Mouse (Mus musculus) kidney, adult 2 months (tissue): ENCODE measurements around the gene Psmd12. TPM values are rescaled to one million over a fixed set of nuclear protein-coding genes. Genes with fewer than 3 reads are reported as not detected.

Experiments used
- DNase-seq: peaks from one replicate; pipeline ENCODE4 v3.0.0; 2021
- H3K27ac ChIP-seq: fragments of 200-500 bp; 2 replicates; pipeline ENCODE4 v1.5.1; 2012; ENCODE audit warnings: low read depth, low read length, control low read depth, inconsistent platforms; ENCODE audit not compliant: insufficient read depth
- H3K27me3 ChIP-seq: fragments of 200-500 bp; replicated peaks from 2 replicates; pipeline ENCODE4 v1.6.1; 2012; ENCODE audit warnings: mild to moderate bottlenecking, moderate library complexity, low read length, inconsistent platforms; ENCODE audit not compliant: control insufficient read depth, insufficient read depth
- H3K36me3 ChIP-seq: fragments of 200-500 bp; 2 replicates; pipeline ENCODE4 v1.6.1; 2012; ENCODE audit warnings: mild to moderate bottlenecking, moderate library complexity, low read length, inconsistent platforms; ENCODE audit not compliant: control insufficient read depth, insufficient read depth
- H3K4me1 ChIP-seq: fragments of 200-500 bp; 2 replicates; pipeline ENCODE4 v1.6.1; 2011; ENCODE audit warnings: low read length; ENCODE audit not compliant: control insufficient read depth, insufficient read depth
- H3K4me3 ChIP-seq: fragments of 200-500 bp; 2 replicates; pipeline ENCODE4 v1.5.1; 2011; ENCODE audit warnings: mild to moderate bottlenecking, low read depth, low read length, control low read depth; ENCODE audit not compliant: insufficient read depth
- CTCF ChIP-seq: fragments of 200-500 bp; conservative IDR thresholded peaks from 2 replicates; pipeline ENCODE4 v1.5.1; 2011; ENCODE audit warnings: low read depth, mild to moderate bottlenecking, control low read depth, low read length, moderate library complexity, mixed read lengths; ENCODE audit not compliant: insufficient read depth, insufficient read length
- POLR2A ChIP-seq: fragments of 200-500 bp; IDR thresholded peaks from one replicate; pipeline ENCODE4 v1.6.1; 2011; ENCODE audit warnings: low read depth, low read length, control low read depth
- WGBS: fragments of 180-500 bp; shearing (Covaris S2); methylation state at CpG from one replicate; pipeline ENCODE4 v1.1.7; 2018; 5-methylcytosine and 5-hydroxymethylcytosine counted together
- polyA plus RNA-seq: library from polyadenylated mRNA; depleted of rRNA; stranded (reverse); fragments of >200 nt; gene quantifications from 2 replicates; pipeline ENCODE4 v1.2.3, GENCODE M21; 2012

The Psmd12 gene
- polyA plus RNA-seq, 1 experiment = 19.9 TPM

DNA sequence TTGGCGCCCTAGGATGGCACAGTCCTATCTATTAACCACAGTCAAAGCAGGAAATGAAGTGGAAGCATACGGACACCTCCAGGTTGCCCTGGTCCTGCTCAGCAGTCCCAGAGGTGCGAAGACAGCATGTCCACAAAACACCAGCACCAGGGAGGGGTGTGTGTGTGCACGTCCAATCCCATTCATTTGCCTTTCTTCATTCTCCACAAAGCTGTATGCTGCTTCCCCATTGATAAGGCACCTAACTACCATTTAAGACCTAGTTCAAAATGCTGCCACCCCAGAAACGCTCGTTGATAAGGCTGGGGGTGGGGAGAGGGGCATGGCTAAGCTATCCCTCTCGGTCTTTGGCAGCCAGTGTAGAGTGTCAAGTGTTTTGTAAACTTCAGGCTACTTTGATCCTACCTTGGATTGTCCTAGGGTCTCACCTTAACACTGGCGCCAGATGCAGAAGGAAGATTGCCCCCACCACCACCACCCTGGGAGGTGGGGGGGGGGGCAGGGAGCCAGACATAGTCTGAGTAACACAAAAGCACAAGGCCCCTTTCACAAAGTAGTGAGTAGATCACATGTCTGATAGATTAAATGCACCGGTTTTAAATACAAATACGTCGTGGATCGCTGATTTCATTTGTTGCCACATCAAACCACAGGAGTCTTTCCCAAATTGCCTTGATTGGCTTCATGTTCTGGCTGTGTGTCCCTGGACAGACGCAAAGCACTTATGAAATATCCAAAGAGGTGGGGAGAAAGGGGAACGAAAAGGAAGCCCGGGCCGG is 10.8 kb upstream of the Psmd12 start:
- peaks cover 21% of the 10 kb centered on the region; the same call in 1 of the 2 replicates for H3K4me1 ChIP-seq
- H3K27me3 ChIP-seq = no peaks in the 10 kb centered on the region
- peak overlapping the region; percentile 90 for H3K27ac ChIP-seq
- H3K36me3 ChIP-seq = no peaks in the 10 kb centered on the region
- peak overlapping the region; percentile 93 for H3K4me3 ChIP-seq
- TF ChIP-seq CTCF = no peak
- TF ChIP-seq POLR2A = no peak
- DNase-seq = no peak
- 19% methylated on average over 16 of the region's 16 CpGs for WGBS

DNA sequence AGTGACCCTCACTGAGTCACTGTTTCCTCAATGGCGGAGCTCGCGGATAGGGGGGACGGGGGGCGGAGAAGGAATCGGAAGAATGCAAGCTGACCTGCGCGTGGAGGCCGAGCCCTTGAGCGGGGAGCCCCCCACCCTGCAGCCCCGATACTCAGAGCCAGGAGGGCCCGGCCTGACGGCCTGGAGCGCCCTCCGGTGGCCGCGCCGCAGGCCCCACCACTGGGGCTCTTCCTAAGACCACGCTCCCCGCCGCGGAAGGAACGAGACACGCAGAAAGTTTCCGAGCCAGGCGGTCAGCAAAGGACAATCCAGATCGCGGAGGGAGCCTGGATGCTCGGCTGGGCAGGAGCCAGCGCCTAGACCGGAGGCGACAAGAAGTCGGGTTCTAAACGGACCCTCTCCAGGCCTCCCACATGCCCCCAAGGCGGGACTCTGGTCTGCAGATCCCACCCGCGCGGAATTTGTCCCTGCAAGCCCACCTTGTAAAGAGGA is 10.2 kb upstream of the Psmd12 start:
- WGBS = under 1% methylated on average over 38 of the region's 38 CpGs
- H3K27ac ChIP-seq = peak overlapping the region; percentile 90
- peak; percentile 60 for TF ChIP-seq CTCF
- peak; percentile 20 for TF ChIP-seq POLR2A
- peaks cover 16% of the 10 kb centered on the region; the same call in 1 of the 2 replicates for H3K4me1 ChIP-seq
- no peaks in the 10 kb centered on the region for H3K36me3 ChIP-seq
- H3K4me3 ChIP-seq = peak overlapping the region; percentile 93
- peak; percentile 84 for DNase-seq
- H3K27me3 ChIP-seq = no peaks in the 10 kb centered on the region

DNA sequence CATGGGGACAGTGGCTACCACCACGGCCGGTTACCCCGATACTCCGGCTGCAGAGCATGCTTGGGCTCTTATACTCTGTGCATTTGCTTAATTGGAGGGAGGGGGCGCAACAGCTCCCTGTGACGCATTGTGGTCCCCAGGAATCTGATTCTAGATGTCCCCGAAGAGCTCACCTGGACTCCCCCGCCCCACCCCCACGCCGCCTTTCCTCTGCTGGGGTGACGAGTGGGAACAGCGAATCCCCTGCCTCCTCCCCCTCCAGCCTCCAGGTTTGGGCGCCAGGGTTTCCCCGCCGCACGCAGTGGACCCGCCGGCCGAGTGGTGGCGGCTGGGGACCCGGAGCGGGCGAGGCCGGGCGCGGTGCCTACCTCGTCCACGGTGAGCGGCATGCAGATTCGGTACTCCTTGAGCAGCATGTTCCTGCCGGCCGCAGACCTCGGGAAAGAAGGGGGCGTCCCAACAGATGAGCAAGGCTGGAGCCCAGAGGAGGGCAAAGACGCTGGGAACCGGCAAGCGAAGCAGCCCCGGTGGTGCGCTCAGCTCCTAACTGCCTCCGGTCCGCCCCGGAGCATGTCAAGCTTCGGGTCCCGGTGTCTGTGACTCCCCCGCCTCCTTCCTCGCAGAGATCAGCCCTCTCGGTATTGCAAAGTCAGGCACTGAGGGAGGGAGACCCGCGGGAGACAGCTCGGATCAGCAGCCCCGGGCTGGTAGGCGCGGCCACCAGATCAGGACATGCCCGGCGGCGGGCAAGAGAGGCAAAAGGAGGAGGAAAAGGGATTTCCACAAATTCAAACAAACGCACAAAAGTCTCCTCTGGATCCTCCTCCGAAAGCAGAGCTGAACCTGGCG is 9.5 kb upstream of the Psmd12 start:
- Histone ChIP-seq H3K27me3 (no peaks in the 10 kb centered on the region), H3K27ac (peak overlapping the region; percentile 90), H3K36me3 (no peaks in the 10 kb centered on the region), H3K4me3 (peak overlapping the region; percentile 93), H3K4me1 (peaks cover 14% of the 10 kb centered on the region; the same call in 1 of the 2 replicates)
- TF ChIP-seq CTCF (no peak), POLR2A (no peak)
- under 1% methylated on average over 59 of the region's 59 CpGs for WGBS
- DNase-seq = peak; percentile 67

DNA sequence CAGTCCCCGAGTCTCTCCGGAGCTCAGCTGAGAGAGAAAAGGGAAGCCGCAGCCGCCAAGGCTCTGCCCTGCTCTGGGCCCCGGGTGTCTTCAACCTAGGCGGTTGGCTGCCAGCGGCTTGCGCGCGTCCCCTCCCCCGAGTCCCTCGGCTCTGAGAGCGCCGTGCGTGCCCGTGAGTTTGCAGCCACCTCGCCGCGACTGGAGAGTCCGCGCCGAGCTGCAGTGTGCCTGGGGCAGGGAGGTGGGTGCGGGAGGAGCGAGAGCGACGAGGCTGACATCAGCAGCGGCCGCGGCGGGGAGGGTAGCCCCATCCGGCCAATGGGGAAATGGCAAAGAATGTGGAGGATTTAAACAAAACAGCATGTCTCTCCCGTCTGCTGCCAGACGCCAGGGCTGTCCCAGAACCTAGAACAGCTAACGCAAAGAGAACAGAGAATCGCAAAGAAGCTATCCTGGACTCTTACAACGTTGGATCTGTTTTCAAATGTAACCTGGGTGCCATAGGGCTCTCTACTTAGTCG is 8.7 kb upstream of the Psmd12 start, which contains the start of gene Pitpnc1:
Pitpnc1 (minus strand) TSS at position 179 of the 521 bp plus-strand sequence.
- H3K27me3 ChIP-seq = no peaks in the 10 kb centered on the region
- peaks cover 14% of the 10 kb centered on the region; the same call in 1 of the 2 replicates for H3K4me1 ChIP-seq
- H3K4me3 ChIP-seq = peak within 1 kb of the TSS; percentile 93
- DNase-seq = peak; percentile 94
- H3K36me3 ChIP-seq = no peaks in the 10 kb centered on the region
- H3K27ac ChIP-seq = peak within 1 kb of the TSS; percentile 90
- WGBS = under 1% methylated on average over 37 of the region's 37 CpGs
- TF ChIP-seq POLR2A = peak; percentile 94
- no peak for TF ChIP-seq CTCF

- H3K27ac ChIP-seq = peak overlapping the region; percentile 90
- H3K36me3 ChIP-seq = no peaks in the 10 kb centered on the region
- WGBS = 15% methylated on average over 11 of the region's 11 CpGs
- TF ChIP-seq CTCF (no peak), POLR2A (no peak)
- H3K4me3 ChIP-seq = peak overlapping the region; percentile 93
- H3K27me3 ChIP-seq = no peaks in the 10 kb centered on the region
- no peak for DNase-seq
- peaks cover 11% of the 10 kb centered on the region; the same call in 1 of the 2 replicates for H3K4me1 ChIP-seq
Observed at GRCm38 (mm10) chr11:107471071-107471720, 8.1 kb upstream of the Psmd12 start.

- Histone ChIP-seq H3K4me3 (no peak overlapping the region), H3K36me3 (no peaks in the 10 kb centered on the region), H3K27me3 (no peaks in the 10 kb centered on the region), H3K27ac (no peak overlapping the region), H3K4me1 (peaks cover 4% of the 10 kb centered on the region; the same call in 1 of the 2 replicates)
- DNase-seq = no peak
- 94% methylated on average over 3 of the region's 3 CpGs for WGBS
- no peak for TF ChIP-seq CTCF
- no peak for TF ChIP-seq POLR2A
Observed at GRCm38 (mm10) chr11:107472304-107472703, 7.0 kb upstream of the Psmd12 start.
